Mouse (Mus musculus) embryonic facial prominence, embryonic 10.5 days (tissue): ENCODE data around the gene Zfyve19. TPM values are rescaled to one million over a fixed set of nuclear protein-coding genes. Genes with fewer than 3 reads are reported as not detected.

Source experiments
- DNase-seq: peaks from one replicate; pipeline ENCODE4 v3.0.0-alpha.2; 2017; ENCODE audit warnings: low spot score
- H3K27ac ChIP-seq: fragments of 300-500 bp; sonication (generic); replicated peaks from 2 replicates; pipeline ENCODE4 v1.5.1; 2016; ENCODE audit warnings: mild to moderate bottlenecking
- H3K27me3 ChIP-seq: fragments of 300-500 bp; sonication (generic); replicated peaks from 2 replicates; pipeline ENCODE4 v1.6.1; 2016; ENCODE audit warnings: low read depth, mild to moderate bottlenecking; ENCODE audit not compliant: poor library complexity, severe bottlenecking
- H3K36me3 ChIP-seq: fragments of 300-500 bp; sonication (generic); replicated peaks from 2 replicates; pipeline ENCODE4 v1.6.1; 2016; ENCODE audit warnings: mild to moderate bottlenecking, moderate library complexity
- H3K4me1 ChIP-seq: fragments of 300-500 bp; sonication (generic); 2 replicates; pipeline ENCODE4 v1.6.1; 2016
- H3K4me3 ChIP-seq: fragments of 300-500 bp; sonication (generic); 2 replicates; pipeline ENCODE4 v1.5.1; 2016; ENCODE audit warnings: mild to moderate bottlenecking, moderate library complexity
- H3K9me3 ChIP-seq: fragments of 300-500 bp; sonication (generic); 2 replicates; pipeline ENCODE4 v1.6.1; 2016; ENCODE audit warnings: mild to moderate bottlenecking
- WGBS: fragments of 180-500 bp; shearing (Covaris S2); methylation state at CpG from one replicate; pipeline ENCODE4 v1.1.7; 2016; 5-methylcytosine and 5-hydroxymethylcytosine counted together
- polyA plus RNA-seq: library from polyadenylated mRNA; unstranded; fragments of >200 nt; fragmentation: Nextera tagmentation; extraction: Ambion mirVana; gene quantifications from 2 replicates; pipeline ENCODE4 v1.2.1, GENCODE M21; 2016

The Zfyve19 gene
- polyA plus RNA-seq, 1 experiment from 2014 or later = 52.9 TPM

DNA sequence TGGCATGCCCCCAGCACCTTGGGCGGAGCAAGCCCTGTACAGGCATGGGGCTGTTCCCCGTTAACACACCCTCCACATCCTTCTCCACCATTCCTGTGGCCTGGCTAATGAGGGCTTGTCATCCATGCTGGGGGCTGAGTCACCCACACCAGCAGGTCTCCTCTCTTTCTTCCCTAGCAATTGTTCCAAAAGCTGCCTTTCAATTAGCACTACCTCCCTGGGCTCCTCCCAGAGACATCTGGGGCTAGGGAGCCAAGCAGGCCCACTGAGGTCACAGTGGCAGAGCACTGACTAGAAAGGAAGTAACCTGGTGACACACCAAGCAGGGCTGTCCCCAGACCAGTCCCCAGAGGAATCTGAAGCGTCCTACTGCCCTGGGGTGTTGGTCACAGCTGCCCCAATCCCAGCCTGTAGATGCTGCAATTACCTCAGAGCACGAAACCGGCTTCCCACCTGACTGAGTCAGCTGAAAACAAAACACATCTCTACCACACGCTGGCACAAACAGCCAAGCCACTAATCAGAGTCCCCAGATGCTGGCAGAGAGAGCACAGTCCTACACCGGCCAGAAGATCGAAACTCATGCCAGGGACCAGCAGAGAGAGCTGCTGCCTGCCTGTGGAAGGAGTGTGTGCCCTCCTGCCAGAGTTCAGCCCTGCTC, 34.3 kb upstream of the Zfyve19 start, which contains the start of gene Gm14137:
Gm14137 (plus strand) TSS at position 519 of the 661 bp plus-strand sequence.
- Histone ChIP-seq H3K27me3 (peaks cover 17% of the 10 kb centered on the region), H3K36me3 (peaks cover 28% of the 10 kb centered on the region), H3K4me3 (0 out of 2 replicates have a peak within 1 kb of the TSS, but pooled peaks have one; percentile 16), H3K4me1 (peaks cover 38% of the 10 kb centered on the region), H3K27ac (no peak within 1 kb of the TSS; the same call in 1 of the 2 replicates), H3K9me3 (no peaks in the 10 kb centered on the region)
- 38% methylated on average over 8 of the region's 8 CpGs for WGBS
- no peak for DNase-seq

DNA sequence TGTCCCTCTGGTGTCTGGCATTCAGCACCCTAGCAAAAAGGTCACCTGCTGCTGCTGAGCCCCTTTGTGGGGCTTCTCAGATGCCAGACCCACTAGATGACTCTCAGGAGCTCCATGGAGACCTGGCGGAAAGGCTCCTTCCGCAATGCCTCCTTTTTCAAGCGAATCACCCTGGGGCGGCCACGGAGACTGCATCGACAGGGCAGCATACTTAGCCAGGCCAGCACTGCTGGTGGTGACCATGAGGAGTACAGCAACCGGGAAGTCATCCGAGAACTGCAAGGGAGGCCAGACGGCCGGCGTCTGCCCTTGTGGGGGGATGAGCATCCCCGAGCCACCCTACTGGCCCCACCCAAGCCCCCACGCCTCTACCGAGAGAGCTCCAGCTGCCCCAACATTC, 33.6 kb upstream of the Zfyve19 start:
- WGBS = 53% methylated on average over 14 of the region's 14 CpGs
- H3K27ac ChIP-seq = no peak overlapping the region; the same call in 1 of the 2 replicates
- DNase-seq = no peak

DNA sequence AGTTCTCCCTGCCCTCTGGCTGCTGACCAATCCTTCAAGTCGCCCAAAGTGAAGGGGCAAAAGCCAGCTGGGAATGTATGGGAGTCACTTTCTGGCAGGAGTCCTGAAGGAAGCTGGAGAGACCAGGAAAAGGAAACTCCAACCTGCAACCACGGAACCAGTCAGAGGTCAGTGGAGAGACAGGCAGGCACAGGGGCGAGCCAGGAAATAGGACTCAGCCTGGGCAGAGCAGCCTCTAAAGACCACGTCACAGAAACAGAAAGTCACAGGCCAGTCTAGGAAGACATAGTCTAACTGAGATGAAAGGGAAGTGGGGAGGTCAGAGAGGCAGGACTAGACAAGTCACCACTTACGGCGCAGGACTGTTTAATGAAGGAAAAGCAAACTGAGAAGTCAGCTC, 32.8 kb upstream of the Zfyve19 start:
- no peak overlapping the region for H3K27ac ChIP-seq
- H3K27me3 ChIP-seq = 0 out of 2 replicates have a peak, but pooled peaks cover 6% of the 10 kb centered on the region
- H3K4me3 ChIP-seq = no peak overlapping the region
- H3K4me1 ChIP-seq = peaks cover 38% of the 10 kb centered on the region
- peaks cover 43% of the 10 kb centered on the region for H3K36me3 ChIP-seq
- H3K9me3 ChIP-seq = no peaks in the 10 kb centered on the region
- no peak for DNase-seq
- WGBS = 63% methylated on average over 6 of the region's 6 CpGs

More for the DNA sequence above, 33.6 kb upstream of the Zfyve19 start:
- Histone ChIP-seq H3K36me3 (peaks cover 35% of the 10 kb centered on the region), H3K4me1 (peaks cover 38% of the 10 kb centered on the region), H3K27me3 (peaks cover 9% of the 10 kb centered on the region; the same call in 1 of the 2 replicates), H3K9me3 (no peaks in the 10 kb centered on the region), H3K4me3 (no peak overlapping the region)

DNA sequence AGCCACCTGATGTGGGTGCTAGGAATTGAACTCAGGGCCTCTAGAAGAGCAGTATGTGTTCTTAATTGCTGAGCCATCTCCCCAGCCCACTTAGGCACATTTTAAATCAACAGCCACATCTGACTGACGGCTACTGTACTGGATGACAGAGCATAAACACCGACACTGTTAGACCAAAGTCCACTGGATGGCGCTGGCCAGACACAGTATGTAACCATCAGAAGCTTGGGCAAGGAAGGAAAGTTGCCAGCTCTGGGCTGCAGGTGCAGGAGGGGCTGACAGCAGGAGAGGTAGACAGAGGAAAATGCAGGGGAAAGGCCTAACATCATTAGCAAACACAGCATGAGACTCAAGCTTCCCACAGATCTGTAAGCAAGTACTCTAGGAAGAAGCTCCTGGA, 31.7 kb upstream of the Zfyve19 start:
- DNase-seq = no peak
- no peaks in the 10 kb centered on the region for H3K9me3 ChIP-seq
- H3K4me3 ChIP-seq = no peak overlapping the region
- H3K4me1 ChIP-seq = peaks cover 37% of the 10 kb centered on the region
- 61% methylated on average over 3 of the region's 3 CpGs for WGBS
- no peak overlapping the region for H3K27ac ChIP-seq
- peaks cover 48% of the 10 kb centered on the region for H3K36me3 ChIP-seq
- H3K27me3 ChIP-seq = 0 out of 2 replicates have a peak, but pooled peaks cover 6% of the 10 kb centered on the region

DNA sequence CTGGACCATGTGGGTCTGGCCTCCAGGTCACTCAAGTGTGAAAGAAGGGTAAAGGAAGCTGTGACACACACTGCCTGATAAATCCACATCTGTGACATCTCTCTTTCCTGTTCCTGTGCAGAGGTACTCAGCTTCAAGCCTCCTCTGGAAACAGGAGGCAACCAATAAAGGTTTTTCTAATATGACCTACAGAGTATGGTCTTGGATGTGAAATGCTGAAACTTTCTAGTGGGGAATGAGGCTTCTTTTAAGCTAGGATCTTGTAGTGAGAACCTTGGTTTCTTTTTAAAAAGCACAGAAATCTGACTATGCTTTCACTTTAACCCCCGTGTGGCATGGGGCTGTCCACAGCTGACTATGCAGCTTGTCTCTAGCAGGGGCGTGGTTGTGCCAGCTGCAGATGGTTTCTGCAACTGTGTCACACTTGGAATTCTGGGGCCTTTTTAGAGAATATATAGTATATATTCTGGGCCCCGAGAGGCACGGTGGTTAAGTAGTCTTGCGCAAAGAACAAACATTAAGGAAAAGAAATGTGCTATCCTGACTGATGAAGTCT, 31.0 kb upstream of the Zfyve19 start:
- H3K36me3 ChIP-seq = peaks cover 46% of the 10 kb centered on the region
- WGBS = 90% methylated on average over 5 of the region's 5 CpGs
- H3K9me3 ChIP-seq = no peaks in the 10 kb centered on the region
- no peak for DNase-seq
- peaks cover 32% of the 10 kb centered on the region for H3K4me1 ChIP-seq
- no peak overlapping the region for H3K27ac ChIP-seq
- no peak overlapping the region for H3K4me3 ChIP-seq
- 0 out of 2 replicates have a peak, but pooled peaks cover 6% of the 10 kb centered on the region for H3K27me3 ChIP-seq

DNA sequence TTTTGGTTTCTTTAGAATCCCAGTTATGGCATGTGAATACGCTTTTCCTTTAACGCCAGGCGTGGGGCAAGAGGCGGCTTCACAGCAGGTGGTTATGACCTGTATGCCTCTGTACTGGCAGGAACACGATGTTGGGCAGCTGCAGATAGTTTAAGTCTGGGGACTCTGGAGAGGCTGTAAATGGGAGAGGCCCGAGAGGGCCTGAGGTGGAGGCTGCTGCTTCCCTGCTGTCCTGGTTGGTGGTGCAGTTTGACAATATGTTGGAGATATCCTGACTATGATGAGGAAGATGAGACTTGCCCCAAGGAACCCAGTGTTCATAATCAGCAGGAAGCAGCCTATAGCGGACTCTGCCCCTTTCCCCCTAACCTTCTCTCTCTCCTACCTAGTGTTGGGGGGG, 25.5 kb upstream of the Zfyve19 start:
- Histone ChIP-seq H3K4me1 (no peaks in the 10 kb centered on the region), H3K27me3 (no peaks in the 10 kb centered on the region), H3K4me3 (no peak overlapping the region), H3K27ac (no peak overlapping the region), H3K9me3 (no peaks in the 10 kb centered on the region), H3K36me3 (peaks cover 68% of the 10 kb centered on the region)
- WGBS = 83% methylated on average over 7 of the region's 7 CpGs
- no peak for DNase-seq

DNA sequence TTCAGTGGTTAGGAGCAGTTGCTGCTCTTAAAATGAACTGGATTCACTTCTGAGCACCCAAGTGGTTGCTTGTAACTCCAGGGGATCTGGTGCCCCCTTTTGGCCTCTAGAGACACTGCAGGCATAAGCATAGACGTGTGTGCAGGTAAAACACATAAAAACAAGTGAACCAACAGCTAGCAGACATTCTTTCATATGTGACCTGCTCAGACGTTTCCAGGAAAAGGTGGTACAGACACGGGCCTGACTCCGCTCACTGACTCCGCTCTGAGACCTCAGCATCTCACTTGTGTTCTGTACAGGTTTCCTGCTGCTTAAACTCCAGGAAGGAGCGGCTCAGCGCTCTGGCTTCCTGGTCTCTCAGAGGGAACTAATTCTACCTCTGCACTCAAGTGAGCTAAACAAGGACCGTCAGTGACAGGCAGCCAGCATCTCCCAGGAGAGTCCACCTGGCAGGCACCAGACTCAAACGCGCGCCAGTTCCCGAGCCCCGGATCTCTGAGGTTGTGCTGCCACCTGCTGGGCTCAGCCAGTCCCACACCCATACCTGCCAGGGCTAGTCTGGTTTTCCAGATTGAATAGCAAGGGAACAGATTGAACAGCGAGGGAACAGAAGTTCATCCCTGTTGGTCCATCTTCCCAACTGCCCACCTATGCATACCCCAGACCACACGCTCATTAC, 19.2 kb upstream of the Zfyve19 start:
- no peaks in the 10 kb centered on the region for H3K9me3 ChIP-seq
- 0 out of 2 replicates have a peak overlapping the region, but pooled peaks have one; percentile 20 for H3K27ac ChIP-seq
- H3K4me3 ChIP-seq = peak overlapping the region; percentile 52
- peaks cover 19% of the 10 kb centered on the region for H3K36me3 ChIP-seq
- peaks cover 8% of the 10 kb centered on the region for H3K4me1 ChIP-seq
- WGBS = 6% methylated on average over 15 of the region's 15 CpGs
- H3K27me3 ChIP-seq = no peaks in the 10 kb centered on the region
- peak; percentile 89 for DNase-seq

DNA sequence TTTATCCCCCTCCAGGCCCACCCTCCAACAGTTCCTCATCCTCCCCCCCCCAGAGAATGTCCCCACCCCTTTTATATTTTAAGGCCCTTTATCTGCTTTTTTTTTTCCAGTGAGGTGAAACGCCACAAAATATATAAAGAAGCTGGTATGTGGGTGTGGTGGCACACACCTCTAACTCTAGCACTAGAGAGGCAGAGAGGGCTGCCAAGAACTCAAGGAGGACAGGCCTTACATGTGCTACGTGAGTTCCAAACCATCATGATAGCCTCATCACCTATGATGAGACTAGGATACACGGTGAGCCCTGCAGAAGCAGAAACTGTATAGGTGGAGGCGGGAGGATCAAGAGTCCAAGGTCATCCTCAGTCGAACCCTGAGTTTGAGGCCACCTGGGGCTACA, 17.4 kb upstream of the Zfyve19 start:
- H3K27ac ChIP-seq = no peak overlapping the region
- 89% methylated on average over 5 of the region's 5 CpGs for WGBS
- DNase-seq = no peak
- H3K9me3 ChIP-seq = no peaks in the 10 kb centered on the region
- peaks cover 11% of the 10 kb centered on the region for H3K4me1 ChIP-seq
- H3K36me3 ChIP-seq = peaks cover 3% of the 10 kb centered on the region
- no peaks in the 10 kb centered on the region for H3K27me3 ChIP-seq
- no peak overlapping the region for H3K4me3 ChIP-seq

DNA sequence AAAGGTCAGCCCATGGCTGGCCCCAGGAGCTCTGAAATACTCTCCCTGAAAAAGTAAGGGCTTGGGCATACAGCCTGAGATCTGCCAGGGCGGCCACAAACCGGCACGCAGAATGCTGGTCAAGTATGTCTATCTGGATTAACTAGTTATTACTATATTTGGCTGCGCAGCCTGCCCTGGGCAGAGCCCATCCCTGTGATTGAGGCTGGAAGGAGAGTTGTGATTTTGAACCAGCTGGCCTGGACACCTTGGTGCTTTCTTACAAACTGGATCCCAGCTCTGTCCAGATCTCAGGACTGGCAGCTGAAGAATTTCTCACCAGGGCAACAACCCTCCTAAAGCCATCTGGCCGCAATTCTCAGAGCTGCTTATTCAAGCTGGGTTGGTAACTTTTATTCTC, 14.3 kb upstream of the Zfyve19 start:
- no peaks in the 10 kb centered on the region for H3K36me3 ChIP-seq
- no peak for DNase-seq

DNA sequence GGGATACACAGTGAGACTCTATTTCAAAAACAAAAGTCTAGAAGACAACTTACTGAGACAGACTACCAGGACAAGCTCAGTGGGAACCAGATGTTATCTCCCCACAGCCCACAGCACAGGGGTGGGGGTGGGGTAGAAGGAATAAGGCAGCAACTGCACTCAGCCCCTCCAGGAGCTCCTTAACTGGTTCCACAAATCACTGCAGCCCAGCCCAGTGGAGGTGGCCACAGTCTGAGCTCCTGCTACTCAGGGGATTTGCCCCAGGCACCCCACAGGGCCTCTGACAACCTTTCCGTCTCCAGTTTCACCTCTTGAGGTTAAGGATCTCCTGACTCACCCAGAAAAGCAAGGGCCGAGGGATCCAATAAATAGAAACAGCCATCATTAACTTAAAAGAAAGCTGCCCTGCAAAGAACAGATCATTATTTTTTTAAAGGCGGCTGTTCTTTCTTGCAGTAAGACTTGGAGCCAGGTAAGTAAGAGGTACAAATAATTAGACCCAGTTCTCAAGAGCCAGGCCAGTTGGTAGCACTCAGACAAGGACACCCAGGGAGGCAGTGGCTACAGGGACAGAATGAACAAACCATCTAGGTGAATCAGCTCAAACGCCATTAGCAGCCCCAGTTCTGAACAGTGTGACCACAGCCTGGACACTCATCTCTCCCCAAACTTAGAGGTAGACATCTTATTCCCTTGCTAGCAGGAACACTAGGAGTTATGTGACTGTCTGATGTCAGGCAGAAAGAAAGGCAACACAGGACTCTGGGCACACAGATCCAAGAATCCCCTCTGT, 11.9 kb upstream of the Zfyve19 start:
- peak overlapping the region; percentile 19; the same call in 1 of the 2 replicates for H3K27ac ChIP-seq
- no peaks in the 10 kb centered on the region for H3K9me3 ChIP-seq
- DNase-seq = peak; percentile 62
- no peaks in the 10 kb centered on the region for H3K27me3 ChIP-seq
- peak overlapping the region; percentile 5; the same call in 1 of the 2 replicates for H3K4me3 ChIP-seq
- no peaks in the 10 kb centered on the region for H3K36me3 ChIP-seq
- H3K4me1 ChIP-seq = peaks cover 26% of the 10 kb centered on the region
- WGBS = 20% methylated on average over 4 of the region's 4 CpGs

More for the DNA sequence above, 14.3 kb upstream of the Zfyve19 start:
- no peaks in the 10 kb centered on the region for H3K9me3 ChIP-seq
- H3K4me3 ChIP-seq = no peak overlapping the region
- 93% methylated on average over 5 of the region's 5 CpGs for WGBS
- peaks cover 29% of the 10 kb centered on the region for H3K4me1 ChIP-seq
- H3K27ac ChIP-seq = no peak overlapping the region
- H3K27me3 ChIP-seq = no peaks in the 10 kb centered on the region

DNA sequence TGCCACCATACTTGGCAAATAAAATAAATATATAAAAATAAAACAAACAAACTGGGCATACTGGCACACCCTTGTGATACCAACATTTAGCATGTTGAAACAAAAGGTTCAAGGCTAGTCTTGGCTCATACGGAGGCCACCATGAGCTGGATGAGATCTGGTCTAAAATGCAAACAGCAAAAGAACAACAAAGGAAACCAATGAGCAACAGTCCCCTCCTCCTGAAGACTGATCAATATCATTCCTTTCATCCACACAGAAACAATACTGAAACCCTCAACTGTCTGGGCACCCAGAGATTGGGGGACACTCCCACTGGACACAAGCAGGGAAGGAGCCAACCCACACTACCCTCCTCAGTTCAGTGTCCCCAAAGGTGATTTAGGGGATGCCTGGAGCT, 10.9 kb upstream of the Zfyve19 start:
- Histone ChIP-seq H3K9me3 (no peaks in the 10 kb centered on the region), H3K4me3 (no peak overlapping the region), H3K27me3 (no peaks in the 10 kb centered on the region), H3K36me3 (no peaks in the 10 kb centered on the region), H3K4me1 (peaks cover 26% of the 10 kb centered on the region), H3K27ac (no peak overlapping the region)
- no peak for DNase-seq
- WGBS = 89% methylated on average over 1 of the region's 1 CpGs

DNA sequence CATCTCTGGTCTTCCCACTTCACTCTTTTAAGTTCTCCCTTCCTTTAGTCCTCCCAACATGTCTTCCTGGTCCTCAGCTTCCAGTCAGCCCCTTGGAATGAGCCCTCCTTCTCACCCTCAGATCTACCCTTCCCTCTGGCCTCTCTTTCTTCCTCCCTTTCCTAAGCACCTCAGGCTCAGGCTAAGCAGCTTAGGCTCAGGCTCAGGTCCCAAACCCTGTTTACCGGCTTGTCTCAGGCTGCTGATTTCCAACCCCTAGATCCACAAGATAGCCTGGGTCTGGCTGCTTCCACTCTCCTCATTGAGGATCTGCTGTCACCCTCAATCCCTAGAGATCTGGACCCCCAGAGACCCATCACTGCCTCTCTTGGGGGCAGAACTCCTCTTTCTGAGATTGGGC, 10.4 kb upstream of the Zfyve19 start:
- Histone ChIP-seq H3K27ac (no peak overlapping the region), H3K27me3 (no peaks in the 10 kb centered on the region), H3K36me3 (no peaks in the 10 kb centered on the region), H3K4me3 (no peak overlapping the region), H3K9me3 (no peaks in the 10 kb centered on the region), H3K4me1 (peaks cover 28% of the 10 kb centered on the region)
- 23% methylated on average over 1 of the region's 1 CpGs for WGBS
- DNase-seq = no peak
